Mouse (Mus musculus): ENCODE data around the gene Rpgrip1l. TPM values are rescaled to one million over a fixed set of nuclear protein-coding genes. Genes with fewer than 3 reads are reported as not detected.
A peak's percentile ranks its signal among the peaks of the same experiment; 100 is the strongest.

The Rpgrip1l gene
- 10.6 and 12.4 TPM in 2 replicates for total RNA-seq (2017)

GRCm38 (mm10) chr8:91312835-91313832 lies at the start of gene Rpgrip1l, which contains the start of gene Fto:
Rpgrip1l (minus strand) TSS chr8:91313262.
Fto (plus strand) TSS chr8:91313525.
- peak; percentile 98 to 99 for ATAC-seq (replicated peaks in 1 of 2; ENCODE audit: insufficient read depth in 1 of 2, low FRiP score in 2 of 2, low TSS enrichment in 1 of 2, low read depth in 1 of 2, poor library complexity in 2 of 2, severe bottlenecking in 2 of 2)

- ATAC-seq (replicated peaks in 1 of 2; ENCODE audit: insufficient read depth in 1 of 2, low FRiP score in 2 of 2, low TSS enrichment in 1 of 2, low read depth in 1 of 2, poor library complexity in 2 of 2, severe bottlenecking in 2 of 2) = peak; percentile 70 to 74
Observed at GRCm38 (mm10) chr8:91360644-91361357, 47.7 kb upstream of the Rpgrip1l start.

- no peak for ATAC-seq (replicated peaks in 1 of 2; ENCODE audit: insufficient read depth in 1 of 2, low FRiP score in 2 of 2, low TSS enrichment in 1 of 2, low read depth in 1 of 2, poor library complexity in 2 of 2, severe bottlenecking in 2 of 2)
Observed at GRCm38 (mm10) chr8:91359511-91359910, 46.4 kb upstream of the Rpgrip1l start.

GRCm38 (mm10) chr8:91358016-91358415 lies 45.0 kb upstream of the Rpgrip1l start:
- ATAC-seq (replicated peaks in 1 of 2; ENCODE audit: insufficient read depth in 1 of 2, low FRiP score in 2 of 2, low TSS enrichment in 1 of 2, low read depth in 1 of 2, poor library complexity in 2 of 2, severe bottlenecking in 2 of 2) = no peak

GRCm38 (mm10) chr8:91357493-91358014 lies 44.5 kb upstream of the Rpgrip1l start:
- no peak for ATAC-seq (replicated peaks in 1 of 2; ENCODE audit: insufficient read depth in 1 of 2, low FRiP score in 2 of 2, low TSS enrichment in 1 of 2, low read depth in 1 of 2, poor library complexity in 2 of 2, severe bottlenecking in 2 of 2)

- ATAC-seq (replicated peaks in 1 of 2; ENCODE audit: insufficient read depth in 1 of 2, low FRiP score in 2 of 2, low TSS enrichment in 1 of 2, low read depth in 1 of 2, poor library complexity in 2 of 2, severe bottlenecking in 2 of 2) = no peak
Observed at GRCm38 (mm10) chr8:91355956-91356699, 43.1 kb upstream of the Rpgrip1l start.

- ATAC-seq (replicated peaks in 1 of 2; ENCODE audit: insufficient read depth in 1 of 2, low FRiP score in 2 of 2, low TSS enrichment in 1 of 2, low read depth in 1 of 2, poor library complexity in 2 of 2, severe bottlenecking in 2 of 2) = no peak
Observed at GRCm38 (mm10) chr8:91355301-91355905, 42.3 kb upstream of the Rpgrip1l start.

GRCm38 (mm10) chr8:91353907-91354306 lies 40.8 kb upstream of the Rpgrip1l start:
- ATAC-seq (replicated peaks in 1 of 2; ENCODE audit: insufficient read depth in 1 of 2, low FRiP score in 2 of 2, low TSS enrichment in 1 of 2, low read depth in 1 of 2, poor library complexity in 2 of 2, severe bottlenecking in 2 of 2) = no peak

GRCm38 (mm10) chr8:91353062-91353461 lies 40.0 kb upstream of the Rpgrip1l start:
- ATAC-seq (replicated peaks in 1 of 2; ENCODE audit: insufficient read depth in 1 of 2, low FRiP score in 2 of 2, low TSS enrichment in 1 of 2, low read depth in 1 of 2, poor library complexity in 2 of 2, severe bottlenecking in 2 of 2) = peak in 1 of 2 experiments; percentile 46; a peak in 1 of 4 replicates

- no peak for ATAC-seq (replicated peaks in 1 of 2; ENCODE audit: insufficient read depth in 1 of 2, low FRiP score in 2 of 2, low TSS enrichment in 1 of 2, low read depth in 1 of 2, poor library complexity in 2 of 2, severe bottlenecking in 2 of 2)
Observed at GRCm38 (mm10) chr8:91352598-91352997, 39.5 kb upstream of the Rpgrip1l start.

GRCm38 (mm10) chr8:91350628-91351027 lies 37.6 kb upstream of the Rpgrip1l start:
- ATAC-seq (replicated peaks in 1 of 2; ENCODE audit: insufficient read depth in 1 of 2, low FRiP score in 2 of 2, low TSS enrichment in 1 of 2, low read depth in 1 of 2, poor library complexity in 2 of 2, severe bottlenecking in 2 of 2) = no peak

GRCm38 (mm10) chr8:91349816-91350215 lies 36.8 kb upstream of the Rpgrip1l start:
- ATAC-seq (replicated peaks in 1 of 2; ENCODE audit: insufficient read depth in 1 of 2, low FRiP score in 2 of 2, low TSS enrichment in 1 of 2, low read depth in 1 of 2, poor library complexity in 2 of 2, severe bottlenecking in 2 of 2) = no peak

- no peak for ATAC-seq (replicated peaks in 1 of 2; ENCODE audit: insufficient read depth in 1 of 2, low FRiP score in 2 of 2, low TSS enrichment in 1 of 2, low read depth in 1 of 2, poor library complexity in 2 of 2, severe bottlenecking in 2 of 2)
Observed at GRCm38 (mm10) chr8:91347595-91347994, 34.5 kb upstream of the Rpgrip1l start.

GRCm38 (mm10) chr8:91347146-91347545 lies 34.1 kb upstream of the Rpgrip1l start:
- no peak for ATAC-seq (replicated peaks in 1 of 2; ENCODE audit: insufficient read depth in 1 of 2, low FRiP score in 2 of 2, low TSS enrichment in 1 of 2, low read depth in 1 of 2, poor library complexity in 2 of 2, severe bottlenecking in 2 of 2)

- ATAC-seq (replicated peaks in 1 of 2; ENCODE audit: insufficient read depth in 1 of 2, low FRiP score in 2 of 2, low TSS enrichment in 1 of 2, low read depth in 1 of 2, poor library complexity in 2 of 2, severe bottlenecking in 2 of 2) = peak; percentile 55 to 71
Observed at GRCm38 (mm10) chr8:91344659-91345058, 31.6 kb upstream of the Rpgrip1l start.

GRCm38 (mm10) chr8:91342798-91343197 lies 29.7 kb upstream of the Rpgrip1l start:
- ATAC-seq (replicated peaks in 1 of 2; ENCODE audit: insufficient read depth in 1 of 2, low FRiP score in 2 of 2, low TSS enrichment in 1 of 2, low read depth in 1 of 2, poor library complexity in 2 of 2, severe bottlenecking in 2 of 2) = no peak

- ATAC-seq (replicated peaks in 1 of 2; ENCODE audit: insufficient read depth in 1 of 2, low FRiP score in 2 of 2, low TSS enrichment in 1 of 2, low read depth in 1 of 2, poor library complexity in 2 of 2, severe bottlenecking in 2 of 2) = no peak
Observed at GRCm38 (mm10) chr8:91342196-91342595, 29.1 kb upstream of the Rpgrip1l start.
